In the genomic region with DNA sequence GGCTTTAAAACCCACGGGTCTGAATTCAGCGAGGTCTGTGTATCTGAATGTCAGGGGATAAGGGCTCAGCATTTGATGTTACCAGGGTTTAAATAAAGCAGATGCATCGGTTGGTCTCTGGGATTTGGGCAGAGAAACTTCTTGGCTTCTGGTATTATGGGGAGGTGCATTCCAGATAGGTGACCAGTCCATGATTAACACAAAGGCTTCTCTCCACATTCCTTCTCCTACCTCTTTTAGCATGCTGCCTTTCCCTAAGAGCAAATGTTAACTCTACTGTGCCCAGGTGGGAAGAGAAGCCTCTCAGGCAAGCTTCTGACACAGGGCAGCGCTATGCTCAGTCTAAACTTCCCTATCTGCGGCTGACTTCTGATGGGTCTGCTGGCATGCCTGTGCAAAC, we compare ENCODE assay signal across 25 mouse cellular contexts. TPM values are rescaled to one million over a fixed set of nuclear protein-coding genes. Genes with fewer than 3 reads are reported as not detected.
"Had no signal": no experiment of that assay in that cellular context is flagged by ENCODE, and none has a peak within 500 bp of the region (broad histone marks: within the 10 kb centered on the region; RNA-seq: fewer than 3 reads in every experiment).

No protein-coding gene starts in this region.

- H3K27me3 ChIP-seq: limb, embryonic 12.5 days; limb, embryonic 15.5 days; lung, embryonic 15.5 days; megakaryocyte, embryonic 14.5 days; midbrain, embryonic 13.5 days; neural tube, embryonic 13.5 days had no signal

- H3K36me3 ChIP-seq: lung, embryonic 15.5 days had no signal

- H3K4me2 ChIP-seq: limb, embryonic 12.5 days; limb, embryonic 15.5 days; lung, embryonic 15.5 days; midbrain, embryonic 13.5 days; neural tube, embryonic 13.5 days had no signal

- H3K27ac ChIP-seq: limb, embryonic 12.5 days; limb, embryonic 15.5 days; lung, embryonic 15.5 days; midbrain, embryonic 10.5 days; midbrain, embryonic 13.5 days; neural tube, embryonic 13.5 days; stomach, postnatal 0 days had no signal

- H3K9ac ChIP-seq: limb, embryonic 12.5 days; limb, embryonic 15.5 days; lung, embryonic 15.5 days; midbrain, embryonic 13.5 days; neural tube, embryonic 13.5 days had no signal

- ATAC-seq: midbrain, embryonic 13.5 days; midbrain, embryonic 16.5 days had no signal

- H3K9me3 ChIP-seq: limb, embryonic 12.5 days; limb, embryonic 15.5 days; lung, embryonic 15.5 days; megakaryocyte, embryonic 14.5 days; midbrain, embryonic 10.5 days; midbrain, embryonic 13.5 days; neural tube, embryonic 13.5 days had no signal

- H3K4me1 ChIP-seq: limb, embryonic 12.5 days; limb, embryonic 15.5 days; lung, embryonic 15.5 days; megakaryocyte, embryonic 14.5 days; midbrain, embryonic 10.5 days; neural tube, embryonic 13.5 days had no signal

- DNase-seq: kidney, adult 11 months; kidney, adult 9 months; kidney, postnatal 14 days; kidney, postnatal 4 days; left cerebral cortex, postnatal 4 days; lung, adult 18-20 months; lung, postnatal 10 days; lung, postnatal 36 days; thymus, adult 2 months; thymus, postnatal 14 days; thymus, postnatal 4 days had no signal

- H3K4me3 ChIP-seq: limb, embryonic 12.5 days; limb, embryonic 15.5 days; lung, embryonic 15.5 days; midbrain, embryonic 10.5 days; midbrain, embryonic 13.5 days; myocyte; neural tube, embryonic 13.5 days had no signal

RNA-seq across cellular contexts. Expression of a gene that starts 32.2 kb away (rescaled TPM):
- total RNA-seq: monocyte, adult 5-6 weeks; neutrophil, adult 5-6 weeks had no signal
- polyA plus RNA-seq: midbrain, embryonic 10.5 days; small intestine, adult 2 months; stomach, embryonic 14.5 days had no signal
